Mouse (Mus musculus) forebrain, embryonic 10.5 days (tissue): ENCODE data around the gene Esrrb. TPM values are rescaled to one million over a fixed set of nuclear protein-coding genes. Genes with fewer than 3 reads are reported as not detected.

ENCODE experiments used
- DNase-seq: peaks from one replicate; pipeline ENCODE4 v3.0.0-alpha.2; 2017; ENCODE audit warnings: low spot score; ENCODE audit errors: extremely low spot score
- H3K27ac ChIP-seq: fragments of 300-500 bp; sonication (generic); 2 replicates; pipeline ENCODE4 v1.5.1; 2016; ENCODE audit warnings: mild to moderate bottlenecking
- H3K27me3 ChIP-seq: fragments of 300-500 bp; sonication (generic); 2 replicates; pipeline ENCODE4 v1.6.1; 2016; ENCODE audit warnings: mild to moderate bottlenecking; ENCODE audit not compliant: poor library complexity, severe bottlenecking
- H3K36me3 ChIP-seq: fragments of 300-500 bp; sonication (generic); replicated peaks from 2 replicates; pipeline ENCODE4 v1.6.1; 2016; ENCODE audit warnings: mild to moderate bottlenecking, moderate library complexity
- H3K4me1 ChIP-seq: fragments of 300-500 bp; sonication (generic); 2 replicates; pipeline ENCODE4 v1.6.1; 2016
- H3K4me3 ChIP-seq: fragments of 300-500 bp; sonication (generic); 2 replicates; pipeline ENCODE4 v1.5.1; 2016; ENCODE audit warnings: mild to moderate bottlenecking, moderate library complexity
- H3K9me3 ChIP-seq: fragments of 300-500 bp; sonication (generic); 2 replicates; pipeline ENCODE4 v1.6.1; 2016; ENCODE audit warnings: mild to moderate bottlenecking, moderate library complexity
- WGBS: fragments of 180-500 bp; shearing (Covaris S2); methylation state at CpG from one replicate; pipeline ENCODE4 v1.1.7; 2016; 5-methylcytosine and 5-hydroxymethylcytosine counted together
- polyA plus RNA-seq: library from polyadenylated mRNA; unstranded; fragments of >200 nt; fragmentation: Nextera tagmentation; extraction: Ambion mirVana; gene quantifications from 2 replicates; pipeline ENCODE4 v1.2.1, GENCODE M21; 2016

The Esrrb gene
- polyA plus RNA-seq, 1 experiment from 2014 or later, result 0.14 TPM

GRCm38 (mm10) chr12:86556796-86557517 is 196.0 kb downstream of the Esrrb start:
- H3K27ac ChIP-seq, result no peak overlapping the region
- no peak for DNase-seq
- H3K9me3 ChIP-seq, result no peaks in the 10 kb centered on the region
- 55% methylated on average over 10 of the region's 10 CpGs for WGBS
- no peaks in the 10 kb centered on the region for H3K27me3 ChIP-seq
- H3K4me3 ChIP-seq, result no peak overlapping the region
- H3K4me1 ChIP-seq, result peaks cover 19% of the 10 kb centered on the region; the same call in 1 of the 2 replicates
- H3K36me3 ChIP-seq, result no peaks in the 10 kb centered on the region

- H3K4me3 ChIP-seq, result no peak overlapping the region
- no peaks in the 10 kb centered on the region for H3K27me3 ChIP-seq
- no peak overlapping the region for H3K27ac ChIP-seq
- no peaks in the 10 kb centered on the region for H3K36me3 ChIP-seq
- peaks cover 11% of the 10 kb centered on the region; the same call in 1 of the 2 replicates for H3K4me1 ChIP-seq
- DNase-seq, result no peak
- H3K9me3 ChIP-seq, result no peaks in the 10 kb centered on the region
- WGBS, result 91% methylated on average over 9 of the region's 9 CpGs
Measured at GRCm38 (mm10) chr12:86558889-86559288, 198.0 kb downstream of the Esrrb start.

GRCm38 (mm10) chr12:86562705-86563104 is 201.8 kb downstream of the Esrrb start:
- no peak for DNase-seq
- Histone ChIP-seq H3K27me3 (no peaks in the 10 kb centered on the region), H3K4me1 (no peaks in the 10 kb centered on the region), H3K36me3 (no peaks in the 10 kb centered on the region), H3K9me3 (no peaks in the 10 kb centered on the region), H3K27ac (no peak overlapping the region), H3K4me3 (no peak overlapping the region)
- WGBS, result 83% methylated on average over 3 of the region's 3 CpGs

- Histone ChIP-seq H3K36me3 (no peaks in the 10 kb centered on the region), H3K4me1 (no peaks in the 10 kb centered on the region), H3K9me3 (no peaks in the 10 kb centered on the region), H3K27me3 (no peaks in the 10 kb centered on the region), H3K27ac (no peak overlapping the region), H3K4me3 (no peak overlapping the region)
- WGBS, result 81% methylated on average over 5 of the region's 5 CpGs
- no peak for DNase-seq
Measured at GRCm38 (mm10) chr12:86565996-86566395, 205.1 kb downstream of the Esrrb start.

Other genes with a start within 250 kb of the Esrrb start
- gene Gpatch2l, start 119.3 kb upstream of the Esrrb start, polyA plus RNA-seq, result 16.6 and 18.3 TPM in 2 replicates